ENCODE assay signal across 8 mouse cellular contexts in the genomic region with DNA sequence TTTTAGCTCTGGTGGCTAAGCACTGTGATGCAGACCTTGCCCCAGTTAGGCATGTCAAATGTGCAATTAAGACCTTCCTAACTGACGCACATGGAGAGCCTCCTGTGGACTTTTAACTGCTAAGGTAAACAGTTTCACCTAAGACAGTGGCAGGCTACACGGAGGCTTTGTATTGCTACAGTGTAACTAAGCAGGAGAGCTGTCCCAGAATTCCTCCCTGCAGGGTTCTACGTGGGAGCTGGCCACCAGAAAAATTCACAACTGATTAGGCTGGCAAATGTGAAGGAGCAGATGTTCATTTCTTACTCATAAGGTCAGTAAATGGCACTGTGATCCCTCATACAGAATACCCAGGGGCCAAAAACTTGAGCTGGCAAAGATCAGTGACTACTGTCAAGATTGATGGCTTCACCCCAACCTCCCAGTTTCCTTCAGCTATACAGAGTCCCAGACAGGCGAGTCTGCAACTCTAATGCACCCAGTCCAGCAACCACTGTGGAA.
DNase-seq lines count a peak whose midpoint lies in the region; TF ChIP-seq lines count a peak whose summit lies in the region.

No protein-coding gene starts in this region.

- DNase-seq in gastrocnemius, postnatal 14 days: peak; percentile 5
- no peak for DNase-seq in gastrocnemius, postnatal 4 days (ENCODE audit: low spot score in 2 of 2)
- peak; percentile 95 for DNase-seq in liver, adult 2 months (ENCODE audit: extremely low read depth, low read depth, low spot score)
- DNase-seq in liver: no peak
- DNase-seq in forelimb bud, embryonic 11.5 days (ENCODE audit: low read depth, low spot score): peak; percentile 13
- peak; percentile 9 to 35 for DNase-seq in kidney, postnatal 36 days
- no peak for DNase-seq in thymus, adult 18-20 months
- no peak for DNase-seq in c-Kit-positive CD71-positive TER-119-positive erythroid progenitor cells, embryonic 14.5 days (ENCODE audit: low spot score)

- peaks cover 26% of the 10 kb centered on the region for H3K4me1 ChIP-seq in liver, adult 2 months (ENCODE audit: control insufficient read depth, insufficient read depth, low read length)

- TF ChIP-seq POLR2A in liver, adult 2 months (IDR thresholded peaks at IDR 0.05; ENCODE audit: extremely low read depth, insufficient read depth, low read length): no peak

- no peak overlapping the region for H3K4me3 ChIP-seq in liver, adult 2 months (ENCODE audit: insufficient read depth, low read depth, low read length)

- H3K9ac ChIP-seq in liver, adult 2 months (ENCODE audit: low read depth, low read length): no peak overlapping the region

- TF ChIP-seq CTCF in liver, adult 2 months (IDR thresholded peaks at IDR 0.05; ENCODE audit: low read depth, low read length): no peak

- WGBS in liver, adult 2 months: 27% methylated on average over 4 of the region's 4 CpGs

- H3K79me2 ChIP-seq in liver, adult 2 months (ENCODE audit: control insufficient read depth, insufficient read depth, low read length): no peaks in the 10 kb centered on the region

- H3K27ac ChIP-seq in liver, adult 2 months (replicated peaks; ENCODE audit: insufficient read depth, low read depth, low read length): 0 out of 2 replicates have a peak overlapping the region, but pooled peaks have one; percentile 35

- no peaks in the 10 kb centered on the region for H3K27me3 ChIP-seq in liver, adult 2 months (ENCODE audit: control insufficient read depth, insufficient read depth, low read length)

- intact Hi-C loops in gastrocnemius, postnatal 14 days (cut with DNase I; ENCODE audit: low total_unique reads): no loop called here

- no peaks in the 10 kb centered on the region for H3K36me3 ChIP-seq in liver, adult 2 months (ENCODE audit: control insufficient read depth, insufficient read depth, low read length)

Comparison
In these comparisons a context has a peak if more than half of its experiments do, and no peak if none do; other contexts are left out.
1. DNase-seq: peak in gastrocnemius, postnatal 14 days (single experiment), liver, adult 2 months (single experiment), forelimb bud, embryonic 11.5 days (single experiment) and kidney, postnatal 36 days (2 of 2); none in gastrocnemius, postnatal 4 days (0 of 2), liver (single experiment), thymus, adult 18-20 months (0 of 2) and c-Kit-positive CD71-positive TER-119-positive erythroid progenitor cells, embryonic 14.5 days (single experiment).